Mouse (Mus musculus): ENCODE data around the gene Stmn1.
"Not testable (repeated sequence)": the region's sequence is repeated elsewhere in the genome, so short reads cannot be mapped to it uniquely, and the experiment has no call there.

Gene Stmn1

GRCm38 (mm10) chr4:134485151-134485900, 17.2 kb downstream of the Stmn1 start:
- DNase-seq (ENCODE audit: low spot score in 2 of 2), result no peak

GRCm38 (mm10) chr4:134488211-134488610, 20.1 kb downstream of the Stmn1 start:
- no peak for DNase-seq (ENCODE audit: low spot score in 2 of 2)

DNA sequence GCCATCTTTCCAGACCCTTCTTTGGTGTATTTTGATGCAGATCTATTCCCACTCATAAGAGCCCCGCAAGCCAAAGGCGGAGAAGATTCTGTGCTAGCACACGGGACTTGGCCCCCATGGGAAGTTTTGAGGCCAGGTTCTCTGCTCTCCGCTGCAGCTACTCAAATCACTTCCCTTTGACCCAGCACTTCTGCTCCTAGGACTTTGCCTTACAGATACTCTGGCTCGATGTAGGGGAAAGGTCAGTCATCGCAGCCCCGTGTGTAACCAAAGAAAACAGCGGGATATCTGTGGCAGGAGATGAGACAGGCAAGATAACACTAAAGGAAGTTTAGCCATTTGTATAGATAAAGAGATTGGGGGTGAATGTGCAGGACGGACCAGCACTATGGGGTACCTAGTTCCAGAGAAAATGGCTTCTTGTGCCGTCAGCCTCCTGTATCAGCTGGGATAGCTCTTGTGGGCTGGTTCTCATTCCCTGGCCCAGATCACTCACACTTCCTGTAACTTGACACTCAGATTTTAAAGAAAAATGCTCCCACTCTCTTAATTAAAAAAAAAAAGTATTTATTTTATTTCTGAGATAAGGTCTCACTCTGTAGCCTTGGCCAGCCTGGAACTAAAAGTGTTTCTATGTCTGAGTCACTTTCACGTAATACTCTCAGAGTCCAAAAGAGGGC, 22.0 kb downstream of the Stmn1 start:
- no peak for DNase-seq (ENCODE audit: low spot score in 2 of 2)

DNA sequence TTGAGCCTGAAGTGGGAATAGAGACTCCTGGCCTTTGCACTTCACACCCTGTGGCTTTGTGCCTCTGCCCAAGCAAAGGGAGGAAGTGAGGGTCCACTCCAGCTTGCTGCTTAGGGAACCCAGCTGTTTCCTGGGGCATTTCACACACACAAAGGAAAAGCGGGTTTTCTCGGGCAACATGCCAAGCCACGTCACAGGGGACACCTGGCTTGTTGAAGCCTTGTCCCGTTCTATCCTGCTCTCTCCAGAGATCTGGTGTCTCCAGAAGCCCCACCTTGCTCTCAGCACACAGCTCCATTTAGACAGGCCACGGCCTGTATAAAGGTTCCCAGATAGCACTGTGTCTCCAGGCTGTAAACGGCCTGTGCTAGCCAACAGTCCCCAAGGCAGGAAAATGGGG, 23.6 kb downstream of the Stmn1 start:
- DNase-seq (ENCODE audit: low spot score in 2 of 2), result no peak

DNA sequence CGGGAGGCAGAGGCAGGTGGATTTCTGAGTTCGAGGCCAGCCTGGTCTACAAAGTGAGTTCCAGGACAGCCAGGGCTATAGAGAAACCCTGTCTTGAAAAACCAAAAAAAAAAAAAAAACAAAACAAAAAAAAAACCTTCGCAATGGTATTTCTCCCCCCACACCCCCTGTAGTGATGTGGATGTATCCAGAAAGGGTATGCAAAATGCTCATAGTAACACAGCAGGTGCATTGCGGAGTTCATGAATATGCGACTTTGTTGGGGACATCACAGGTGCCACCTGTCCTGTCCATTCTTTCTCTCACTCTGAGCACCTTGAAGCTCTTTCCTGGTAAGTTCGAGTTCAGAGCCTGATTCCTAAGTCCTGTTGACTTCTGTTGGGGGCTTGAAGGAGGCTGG, 26.0 kb downstream of the Stmn1 start:
- DNase-seq (ENCODE audit: low spot score in 2 of 2), result not testable (repeated sequence)

GRCm38 (mm10) chr4:134494780-134495545, 26.8 kb downstream of the Stmn1 start:
- DNase-seq (ENCODE audit: low spot score in 2 of 2), result no peak

GRCm38 (mm10) chr4:134495546-134495923, 27.4 kb downstream of the Stmn1 start:
- DNase-seq (ENCODE audit: low spot score in 2 of 2), result no peak

DNA sequence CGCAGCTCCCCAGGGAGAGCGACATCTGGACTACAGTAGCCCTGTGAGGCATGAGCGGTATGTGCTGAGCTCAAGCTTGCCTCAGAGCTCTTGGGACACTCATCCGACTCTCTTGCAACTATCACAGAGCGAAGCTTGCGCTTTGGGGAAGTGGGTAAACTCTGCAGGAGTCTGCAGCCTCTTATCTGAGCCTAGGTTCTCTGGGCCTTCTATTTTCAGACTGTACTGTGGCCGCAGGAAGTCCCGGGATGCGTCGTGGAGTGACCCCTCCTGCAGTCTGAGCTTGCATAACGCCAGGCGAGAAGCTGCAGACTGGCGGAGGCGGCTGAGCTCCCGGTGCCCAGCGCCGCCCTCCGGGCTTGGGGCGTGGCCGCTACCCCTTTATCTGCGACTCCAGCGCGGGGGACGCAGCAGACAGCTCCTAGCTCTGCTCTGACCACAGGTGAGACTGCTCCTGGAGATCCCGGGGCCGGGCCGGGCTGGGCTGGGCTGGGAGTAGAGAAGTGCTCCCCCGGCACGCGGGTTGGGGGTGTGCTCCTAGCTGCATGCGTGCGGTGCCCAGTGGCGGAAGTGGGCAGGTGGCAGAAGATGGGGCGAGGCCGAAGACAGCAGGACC, 28.6 kb downstream of the Stmn1 start, which contains the start of gene Paqr7:
Gene Paqr7 (plus strand): TSS at position 103 of the 616 bp plus-strand sequence.
- peak; percentile 56 to 61 for DNase-seq (ENCODE audit: low spot score in 2 of 2)

- DNase-seq (ENCODE audit: low spot score in 2 of 2), result no peak
Measured at GRCm38 (mm10) chr4:134497223-134497622, 29.1 kb downstream of the Stmn1 start.

- DNase-seq (ENCODE audit: low spot score in 2 of 2), result no peak
Measured at GRCm38 (mm10) chr4:134497986-134498731, 30.0 kb downstream of the Stmn1 start.

DNA sequence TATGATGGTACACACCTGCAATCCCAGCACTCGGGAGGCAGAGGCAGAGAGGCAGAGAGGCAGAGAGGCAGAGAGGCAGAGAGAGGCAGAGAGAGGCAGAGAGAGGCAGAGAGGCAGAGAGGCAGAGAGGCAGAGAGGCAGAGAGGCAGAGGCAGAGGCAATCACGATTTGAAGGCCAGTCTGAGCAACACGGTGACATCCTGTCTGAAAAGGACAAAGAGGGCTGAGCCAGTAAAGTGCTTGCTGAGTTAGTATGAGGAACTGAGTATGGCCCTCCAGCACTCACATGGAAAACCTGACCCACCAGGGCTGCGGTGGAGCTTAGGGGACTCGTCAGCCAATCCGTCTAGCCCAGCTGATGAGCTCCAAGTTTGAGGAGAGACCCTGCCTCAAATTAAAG, 30.9 kb downstream of the Stmn1 start:
- DNase-seq (ENCODE audit: low spot score in 2 of 2), result not testable (repeated sequence)

DNA sequence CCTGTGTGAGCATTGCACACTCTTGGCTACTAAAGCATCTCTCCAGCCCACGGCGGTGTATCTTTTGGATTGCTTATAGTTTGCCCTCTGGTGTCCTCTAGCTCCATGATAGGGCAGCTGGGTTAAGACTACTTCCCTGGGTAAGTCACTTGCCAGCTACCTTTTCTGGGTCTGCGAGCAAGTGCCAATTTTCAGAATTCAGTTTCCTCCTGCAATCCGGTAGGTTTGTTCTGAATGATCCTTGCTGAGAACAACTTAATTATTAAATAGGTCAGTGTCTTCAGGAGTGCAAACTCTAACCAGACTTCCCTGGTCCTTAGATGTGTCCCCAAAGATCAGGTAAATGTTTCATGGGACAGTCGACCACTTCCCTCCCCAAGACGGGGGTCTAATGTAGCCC, 33.0 kb downstream of the Stmn1 start:
- no peak for DNase-seq (ENCODE audit: low spot score in 2 of 2)

DNA sequence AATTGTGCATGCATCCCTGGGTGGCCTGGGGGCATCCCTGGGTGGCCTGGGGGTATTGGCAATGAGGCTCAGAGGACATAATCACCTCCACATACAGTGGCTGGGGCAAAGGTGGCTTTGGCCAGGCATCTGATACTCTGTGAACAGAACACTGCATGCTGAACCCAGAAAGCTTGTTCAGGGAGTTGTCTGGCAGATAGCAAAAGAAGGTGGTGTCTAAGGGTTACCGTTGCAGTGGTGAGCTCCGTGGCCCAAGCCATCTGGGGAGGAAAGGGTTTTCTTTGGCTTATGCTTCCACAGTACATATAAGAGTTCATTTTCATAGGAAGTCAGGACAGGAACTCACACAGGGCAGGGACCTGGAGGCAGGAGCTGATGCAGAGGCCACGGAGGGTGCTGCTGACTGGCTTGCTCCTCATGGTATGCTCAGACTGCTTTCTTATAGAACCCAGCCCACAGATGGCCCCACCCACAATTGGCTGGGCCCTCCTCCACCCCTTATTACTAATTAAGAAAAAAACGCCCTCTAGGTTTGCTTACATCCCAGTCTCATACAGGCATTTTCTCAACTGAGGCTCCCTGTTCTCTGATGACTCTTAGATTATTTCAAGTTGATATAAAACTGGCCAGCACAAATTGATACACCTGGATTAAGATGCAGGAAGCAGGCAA, 35.7 kb downstream of the Stmn1 start:
- no peak for DNase-seq (ENCODE audit: low spot score in 2 of 2)

DNA sequence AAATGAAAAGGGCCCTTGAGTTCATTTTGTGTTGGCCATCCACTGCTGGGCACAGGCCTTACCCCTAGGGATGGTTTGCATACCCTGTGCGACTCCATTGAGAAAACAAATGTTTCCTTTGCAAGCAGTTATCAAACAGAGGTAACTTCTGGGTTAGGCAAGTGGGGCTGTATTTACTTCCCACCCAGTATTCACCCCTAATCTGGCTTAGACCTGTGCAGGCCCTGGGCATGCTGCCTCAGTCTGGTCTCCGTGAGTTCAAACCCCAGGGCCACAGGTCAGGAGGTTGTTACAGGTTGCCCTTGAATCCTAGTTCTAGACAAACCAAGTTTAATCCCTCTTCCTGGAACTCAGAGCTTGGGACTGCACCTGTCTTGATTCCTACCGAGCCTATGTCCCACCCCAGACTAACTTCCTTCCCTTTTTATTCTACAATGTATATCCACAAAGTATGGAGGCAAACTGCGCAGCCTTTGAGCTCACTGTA, 37.2 kb downstream of the Stmn1 start:
- DNase-seq (ENCODE audit: low spot score in 2 of 2), result no peak

GRCm38 (mm10) chr4:134505966-134506594, 38.0 kb downstream of the Stmn1 start:
- DNase-seq (ENCODE audit: low spot score in 2 of 2), result no peak

DNA sequence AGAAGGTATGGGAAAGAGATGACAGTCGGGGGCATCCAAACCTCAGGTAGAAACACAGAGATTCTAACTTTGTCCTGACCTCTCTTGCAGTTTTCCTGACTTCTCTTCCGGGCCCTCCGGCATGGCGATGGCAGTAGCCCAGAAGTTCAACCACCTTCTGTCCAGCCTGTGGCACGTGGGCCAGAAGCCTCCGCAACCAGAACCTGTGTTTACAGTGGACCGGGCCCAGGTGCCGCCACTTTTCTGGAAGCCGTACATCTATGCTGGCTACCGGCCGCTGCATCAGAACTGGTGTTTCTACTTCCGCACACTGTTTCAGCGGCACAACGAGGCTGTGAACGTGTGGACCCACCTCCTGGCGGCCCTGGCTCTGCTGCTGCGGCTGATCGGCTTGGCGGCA, 38.6 kb downstream of the Stmn1 start:
- no peak for DNase-seq (ENCODE audit: low spot score in 2 of 2)

DNA sequence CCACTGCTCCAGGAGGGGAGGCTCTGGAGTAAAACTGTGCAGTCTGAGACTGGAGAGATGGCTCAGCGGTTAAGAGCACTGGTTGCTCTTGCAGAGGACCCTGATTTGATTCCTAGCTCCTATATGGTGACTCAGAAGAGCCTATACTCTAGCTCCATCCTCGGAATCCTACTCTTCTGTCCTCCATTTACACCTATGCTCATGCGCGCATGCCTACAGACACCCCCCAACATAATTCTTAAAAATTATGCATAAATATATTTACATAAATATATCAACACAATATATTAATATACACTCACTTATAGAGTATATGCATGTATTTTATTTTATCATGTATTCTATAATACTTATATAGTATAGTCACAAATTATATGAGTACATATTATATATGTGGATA, 42.3 kb downstream of the Stmn1 start:
- no peak for DNase-seq (ENCODE audit: low spot score in 2 of 2)

GRCm38 (mm10) chr4:134510845-134511411, 42.8 kb downstream of the Stmn1 start, which contains the start of gene Aunip:
Aunip (plus strand) TSS chr4:134510999.
- DNase-seq (ENCODE audit: low spot score in 2 of 2), result peak; percentile 67 to 80

DNA sequence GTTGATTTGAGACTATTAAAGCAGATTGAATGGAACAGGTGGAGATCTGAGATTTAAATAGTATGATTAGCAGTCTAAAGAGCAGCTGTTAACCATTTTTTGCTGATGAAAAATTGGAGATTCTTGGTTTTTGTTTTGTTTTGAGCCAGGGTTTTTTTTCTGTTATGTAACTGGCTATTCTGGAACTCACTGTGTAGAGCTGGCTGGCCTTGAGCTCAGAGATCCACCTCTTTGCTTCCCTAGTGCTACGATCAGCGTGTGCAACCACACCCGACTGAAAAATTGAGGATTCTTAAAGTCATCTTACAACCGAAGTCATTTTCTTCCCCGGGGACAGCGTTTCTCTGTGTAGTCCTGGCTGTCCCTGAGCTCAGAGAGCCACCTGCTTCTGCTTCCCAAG, 43.6 kb downstream of the Stmn1 start:
- DNase-seq (ENCODE audit: low spot score in 2 of 2), result no peak

DNA sequence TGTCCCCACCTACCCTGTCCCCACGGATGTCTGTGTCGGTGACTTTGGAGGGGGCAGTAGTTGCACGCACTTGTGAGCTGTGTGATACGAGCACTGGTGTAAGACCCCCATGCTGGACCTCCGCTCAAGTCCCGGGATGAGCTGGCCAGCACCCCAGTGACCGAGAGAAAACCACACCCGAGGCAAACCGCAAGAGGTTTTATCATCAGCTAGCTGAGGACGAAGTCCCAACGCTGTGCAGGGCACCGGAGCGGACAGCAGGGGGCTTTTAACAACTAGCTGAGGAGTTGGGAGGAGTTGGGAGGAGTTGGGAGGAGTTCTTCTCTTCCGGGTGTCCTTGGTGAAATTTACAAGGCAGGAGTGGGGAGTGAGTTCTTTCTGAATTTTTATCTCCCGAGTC, 44.7 kb downstream of the Stmn1 start:
- peak in 1 of 2 experiments; percentile 44 for DNase-seq (ENCODE audit: low spot score in 2 of 2)
